Mouse (Mus musculus): ENCODE measurements around the gene Strn3. TPM values are rescaled to one million over a fixed set of nuclear protein-coding genes. Genes with fewer than 3 reads are reported as not detected.

Strn3 gene
- total and polyA plus RNA-seq, 3 experiments: 19.0 to 46.3 (median 29.4) TPM

DNA sequence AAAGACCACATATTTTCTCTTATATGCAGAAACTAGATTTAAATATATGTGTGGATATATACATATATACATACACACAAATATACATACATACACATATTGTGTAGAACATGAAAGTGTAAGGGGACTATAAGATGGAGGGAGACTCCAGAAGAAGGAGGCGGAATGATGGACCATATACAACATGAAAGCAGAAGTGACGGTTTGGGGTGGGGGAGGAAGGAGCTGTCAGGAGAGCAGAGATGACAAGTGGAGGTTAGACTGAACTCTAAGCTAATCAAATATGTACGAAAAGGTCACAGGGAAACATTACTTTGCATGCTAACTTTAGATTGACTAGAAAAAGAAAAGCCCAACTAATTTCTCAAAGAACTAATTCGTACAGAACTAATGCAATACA lies 119.0 kb downstream of the Strn3 start:
- H3K27me3 ChIP-seq (ENCODE audit: control insufficient read depth in 1 of 2, insufficient read depth in 2 of 2, low read length in 2 of 2): no peaks in the 10 kb centered on the region
- DNase-seq (ENCODE audit: low read depth, low spot score): peak; percentile 17
- no peak for TF ChIP-seq CTCF (IDR thresholded peaks at IDR 0.05 in 2 of 3, conservative IDR thresholded peaks at IDR 0.05 in 1 of 3; ENCODE audit: control insufficient read depth in 1 of 3, insufficient read depth in 1 of 3, low read depth in 2 of 3, low read length in 3 of 3, poor library complexity in 1 of 3, severe bottlenecking in 1 of 3)
- TF ChIP-seq CHD2 (IDR thresholded peaks at IDR 0.05; ENCODE audit: low read length): no peak
- no peak for TF ChIP-seq HCFC1 (IDR thresholded peaks at IDR 0.05; ENCODE audit: low read depth, low read length)
- no peak for TF ChIP-seq ZMIZ1 (IDR thresholded peaks at IDR 0.05; ENCODE audit: low read depth, low read length)
- TF ChIP-seq MYC (IDR thresholded peaks at IDR 0.05; ENCODE audit: low read depth, low read length): no peak
- TF ChIP-seq ELF1 (IDR thresholded peaks at IDR 0.05; ENCODE audit: low read depth, low read length): no peak
- TF ChIP-seq MEF2A (IDR thresholded peaks at IDR 0.05; ENCODE audit: extremely low read depth, insufficient replicate concordance, low read depth, low read length, poor library complexity, severe bottlenecking): no peak
- TF ChIP-seq SMC3 (IDR thresholded peaks at IDR 0.05; ENCODE audit: low read depth, low read length): no peak
- TF ChIP-seq MYB (IDR thresholded peaks at IDR 0.05; ENCODE audit: low read depth, low read length): no peak
- TF ChIP-seq POLR2AphosphoS2 (IDR thresholded peaks at IDR 0.05; ENCODE audit: low read length): no peak
- TF ChIP-seq RAD21 (IDR thresholded peaks at IDR 0.05; ENCODE audit: low read depth, low read length): no peak
- TF ChIP-seq GATA1 (IDR thresholded peaks at IDR 0.05; ENCODE audit: low read depth, low read length): no peak
- TF ChIP-seq JUND (IDR thresholded peaks at IDR 0.05; ENCODE audit: low read depth, low read length): no peak
- TF ChIP-seq TBP (IDR thresholded peaks at IDR 0.05; ENCODE audit: low read depth, low read length): no peak
- TF ChIP-seq NELFE (IDR thresholded peaks at IDR 0.05; ENCODE audit: low read depth, low read length): no peak
- no peak for TF ChIP-seq TAL1 (IDR thresholded peaks at IDR 0.05; ENCODE audit: low read length)
- no peak overlapping the region for H3K4me3 ChIP-seq (ENCODE audit: control insufficient read depth in 1 of 2, insufficient read depth in 1 of 2, low read depth in 2 of 2, low read length in 2 of 2)
- no peaks in the 10 kb centered on the region for H3K9me3 ChIP-seq (replicated peaks; ENCODE audit: insufficient read depth, low read length)
- peaks cover 6 to 12% of the 10 kb centered on the region in 2 experiments; a peak in 3 of 4 replicates for H3K4me1 ChIP-seq (ENCODE audit: control insufficient read depth in 1 of 2, insufficient read depth in 2 of 2, low read length in 2 of 2)
- H3K9ac ChIP-seq (ENCODE audit: control insufficient read depth, low read depth, low read length, poor library complexity, severe bottlenecking): no peak overlapping the region
- H3K27ac ChIP-seq (ENCODE audit: control insufficient read depth, low read depth, low read length): no peak overlapping the region
- no peaks in the 10 kb centered on the region for H3K79me2 ChIP-seq (ENCODE audit: control insufficient read depth, insufficient read depth, low read length, poor library complexity)
- H3K36me3 ChIP-seq (ENCODE audit: control insufficient read depth in 1 of 2, insufficient read depth in 2 of 2, low read length in 2 of 2): peaks cover 0 to 15% of the 10 kb centered on the region in 2 experiments; a peak in 2 of 4 replicates

DNA sequence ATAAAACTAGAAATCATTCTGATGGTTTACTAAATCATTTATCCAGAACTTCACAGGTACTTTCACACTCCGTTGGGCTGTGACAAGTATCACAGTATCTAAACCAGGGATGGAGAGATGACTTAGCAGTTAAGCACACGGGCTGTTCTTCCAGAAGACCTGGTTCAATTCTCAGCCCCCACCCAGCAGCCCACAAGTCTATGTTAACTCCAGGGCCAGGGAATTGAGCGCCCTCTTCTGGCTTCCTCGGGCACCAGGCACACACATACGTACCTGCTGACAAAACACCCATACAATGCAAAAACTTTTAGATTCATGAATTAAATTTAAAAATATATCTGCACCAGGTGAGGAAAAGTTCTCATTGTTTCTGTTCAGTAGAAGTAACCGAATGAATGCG lies 121.8 kb downstream of the Strn3 start:
- peaks cover 0 to 16% of the 10 kb centered on the region in 2 experiments; a peak in 2 of 4 replicates for H3K36me3 ChIP-seq (ENCODE audit: control insufficient read depth in 1 of 2, insufficient read depth in 2 of 2, low read length in 2 of 2)
- peaks cover 7 to 16% of the 10 kb centered on the region in 2 experiments; a peak in 3 of 4 replicates for H3K4me1 ChIP-seq (ENCODE audit: control insufficient read depth in 1 of 2, insufficient read depth in 2 of 2, low read length in 2 of 2)
- no peaks in the 10 kb centered on the region for H3K79me2 ChIP-seq (ENCODE audit: control insufficient read depth, insufficient read depth, low read length, poor library complexity)
- peak overlapping the region; percentile 10 for H3K9ac ChIP-seq (ENCODE audit: control insufficient read depth, low read depth, low read length, poor library complexity, severe bottlenecking)
- peak overlapping the region; percentile 52 for H3K27ac ChIP-seq (ENCODE audit: control insufficient read depth, low read depth, low read length)
- peak; percentile 68 for TF ChIP-seq RAD21 (IDR thresholded peaks at IDR 0.05; ENCODE audit: low read depth, low read length)
- TF ChIP-seq CTCF (IDR thresholded peaks at IDR 0.05 in 2 of 3, conservative IDR thresholded peaks at IDR 0.05 in 1 of 3; ENCODE audit: control insufficient read depth in 1 of 3, insufficient read depth in 1 of 3, low read depth in 2 of 3, low read length in 3 of 3, poor library complexity in 1 of 3, severe bottlenecking in 1 of 3): peak; percentile 77 to 87 (median 77)
- TF ChIP-seq ZNF384 (IDR thresholded peaks at IDR 0.05; ENCODE audit: low read depth, low read length): no peak; the same call in 1 of the 2 replicates
- TF ChIP-seq MAFK (IDR thresholded peaks at IDR 0.05; ENCODE audit: borderline replicate concordance, low read depth, low read length): no peak
- no peak for TF ChIP-seq MYB (IDR thresholded peaks at IDR 0.05; ENCODE audit: low read depth, low read length)
- no peak for TF ChIP-seq ETS1 (IDR thresholded peaks at IDR 0.05; ENCODE audit: low read depth, low read length)
- peak; percentile 69 for TF ChIP-seq SMC3 (IDR thresholded peaks at IDR 0.05; ENCODE audit: low read depth, low read length)
- TF ChIP-seq CHD1 (IDR thresholded peaks at IDR 0.05; ENCODE audit: low read depth, low read length): no peak
- peak; percentile 58 for TF ChIP-seq ZC3H11A (IDR thresholded peaks at IDR 0.05; ENCODE audit: low read depth, low read length)
- no peaks in the 10 kb centered on the region for H3K9me3 ChIP-seq (replicated peaks; ENCODE audit: insufficient read depth, low read length)
- H3K4me3 ChIP-seq (ENCODE audit: control insufficient read depth in 1 of 2, insufficient read depth in 1 of 2, low read depth in 2 of 2, low read length in 2 of 2): peak overlapping the region; percentile 48 to 56
- H3K27me3 ChIP-seq (ENCODE audit: control insufficient read depth in 1 of 2, insufficient read depth in 2 of 2, low read length in 2 of 2): no peaks in the 10 kb centered on the region
- peak; percentile 87 for DNase-seq (ENCODE audit: low read depth, low spot score)
